Mouse (Mus musculus): ENCODE results near the gene Sh2b2. TPM values are rescaled to one million over a fixed set of nuclear protein-coding genes. Genes with fewer than 3 reads are reported as not detected.
A peak's percentile ranks its signal among the peaks of the same experiment; 100 is the strongest.

The Sh2b2 gene
- total and polyA plus RNA-seq, 2 experiments from 2014 or later: 20.9 to 58.0 TPM

DNA sequence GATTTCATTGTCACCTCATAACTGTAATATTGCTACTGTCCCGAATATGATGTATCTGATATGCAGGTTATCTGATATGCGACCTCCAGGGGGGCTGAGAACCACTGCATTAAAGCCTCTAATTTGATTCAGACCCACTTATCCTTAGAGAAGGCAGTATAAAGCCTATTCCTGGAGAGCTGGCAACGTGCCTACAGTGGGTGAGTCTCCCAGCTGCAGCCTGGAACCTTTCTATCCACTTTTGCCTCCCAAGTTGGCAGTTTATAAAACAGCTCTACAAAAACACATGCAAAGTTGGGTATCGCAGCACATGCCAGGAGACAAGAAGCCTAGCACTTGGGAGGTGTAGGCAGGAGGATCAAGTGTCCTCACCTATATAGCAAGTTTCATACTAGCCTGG, 17.0 kb upstream of the Sh2b2 start:
- no peak for TF ChIP-seq CTCF (IDR thresholded peaks at IDR 0.05)
- Histone ChIP-seq H3K27me3 (ENCODE audit: insufficient read depth, low read length) (no peaks in the 10 kb centered on the region), H3K9me3 (ENCODE audit: low read length) (no peaks in the 10 kb centered on the region), H3K36me3 (ENCODE audit: insufficient read depth, low read length) (no peaks in the 10 kb centered on the region), H3K27ac (ENCODE audit: low read depth, low read length) (no peak overlapping the region), H3K9ac (replicated peaks; ENCODE audit: low read length, poor library complexity, severe bottlenecking) (no peak overlapping the region), H3K4me2 (ENCODE audit: low read depth, low read length, poor library complexity, severe bottlenecking) (no peak overlapping the region), H3K4me3 (ENCODE audit: low read depth, low read length) (no peak overlapping the region), H3K4me1 (ENCODE audit: insufficient read depth, low read length) (no peaks in the 10 kb centered on the region)
- 81% methylated on average over 4 of the region's 4 CpGs for whole genome bisulfite sequencing
- DNase-seq (ENCODE audit: low spot score) (no peak), ATAC-seq (ENCODE audit: low FRiP score) (no peak)

DNA sequence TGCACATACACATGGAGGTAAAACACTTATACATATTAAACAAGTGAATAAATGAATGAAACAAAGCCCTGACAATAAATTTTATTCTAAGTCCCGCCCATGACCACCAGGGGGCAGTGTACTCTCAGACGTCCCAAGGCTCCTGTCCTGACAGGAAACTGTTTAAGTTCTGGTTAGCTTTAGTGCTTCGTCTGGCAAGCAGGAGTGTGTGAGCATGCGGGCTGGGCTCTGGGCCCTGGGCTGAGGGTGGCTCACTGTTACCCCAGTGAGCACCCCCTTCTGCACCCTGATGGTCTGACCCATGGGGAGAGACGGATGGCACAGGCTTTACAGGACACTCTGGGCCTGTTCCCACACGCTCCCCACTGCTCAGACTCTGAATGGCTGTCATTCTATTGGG, 12.6 kb upstream of the Sh2b2 start:
- no peak overlapping the region for H3K27ac ChIP-seq (ENCODE audit: low read depth, low read length)
- H3K36me3 ChIP-seq (ENCODE audit: insufficient read depth, low read length): peaks cover 10% of the 10 kb centered on the region
- H3K4me3 ChIP-seq (ENCODE audit: low read depth, low read length): no peak overlapping the region
- no peak overlapping the region for H3K9ac ChIP-seq (replicated peaks; ENCODE audit: low read length, poor library complexity, severe bottlenecking)
- WGBS: 35% methylated on average over 6 of the region's 6 CpGs
- no peak overlapping the region for H3K4me2 ChIP-seq (ENCODE audit: low read depth, low read length, poor library complexity, severe bottlenecking)
- H3K4me1 ChIP-seq (ENCODE audit: insufficient read depth, low read length): no peaks in the 10 kb centered on the region
- H3K27me3 ChIP-seq (ENCODE audit: insufficient read depth, low read length): no peaks in the 10 kb centered on the region
- no peaks in the 10 kb centered on the region for H3K9me3 ChIP-seq (ENCODE audit: low read length)
- ATAC-seq (ENCODE audit: low FRiP score): no peak
- peak; percentile 73 for DNase-seq (ENCODE audit: low spot score)
- TF ChIP-seq CTCF (IDR thresholded peaks at IDR 0.05): peak; percentile 87

DNA sequence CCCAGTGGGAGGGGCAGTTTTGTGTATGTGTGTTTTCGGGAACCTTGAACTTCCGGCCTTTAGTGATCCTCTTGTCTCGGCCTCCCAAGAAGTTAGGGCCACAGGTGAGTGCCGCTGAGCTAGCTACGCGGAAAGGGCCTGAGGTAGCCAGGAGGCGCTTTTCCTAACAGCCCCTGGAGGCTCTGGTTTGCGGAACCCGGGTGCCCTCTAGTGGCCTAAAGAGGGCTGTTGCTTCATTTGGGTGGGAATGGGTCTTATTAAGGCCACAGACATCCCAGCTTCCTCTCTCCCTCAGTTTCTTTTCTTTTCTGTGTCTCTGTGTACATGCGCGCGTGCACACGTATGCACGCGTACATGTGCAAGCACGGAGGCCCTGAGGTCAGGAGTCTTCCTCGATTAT, 6.5 kb upstream of the Sh2b2 start:
- Histone ChIP-seq H3K4me2 (ENCODE audit: low read depth, low read length, poor library complexity, severe bottlenecking) (no peak overlapping the region), H3K4me3 (ENCODE audit: low read depth, low read length) (no peak overlapping the region), H3K9ac (replicated peaks; ENCODE audit: low read length, poor library complexity, severe bottlenecking) (no peak overlapping the region), H3K27ac (ENCODE audit: low read depth, low read length) (no peak overlapping the region), H3K9me3 (ENCODE audit: low read length) (no peaks in the 10 kb centered on the region), H3K4me1 (ENCODE audit: insufficient read depth, low read length) (no peaks in the 10 kb centered on the region), H3K36me3 (ENCODE audit: insufficient read depth, low read length) (peaks cover 13% of the 10 kb centered on the region), H3K27me3 (ENCODE audit: insufficient read depth, low read length) (no peaks in the 10 kb centered on the region)
- ATAC-seq (ENCODE audit: low FRiP score) (peak; percentile 42; the same call in 1 of the 2 replicates), DNase-seq (ENCODE audit: low spot score) (peak; percentile 81)
- WGBS: 11% methylated on average over 17 of the region's 17 CpGs
- TF ChIP-seq CTCF (IDR thresholded peaks at IDR 0.05): peak; percentile 94

DNA sequence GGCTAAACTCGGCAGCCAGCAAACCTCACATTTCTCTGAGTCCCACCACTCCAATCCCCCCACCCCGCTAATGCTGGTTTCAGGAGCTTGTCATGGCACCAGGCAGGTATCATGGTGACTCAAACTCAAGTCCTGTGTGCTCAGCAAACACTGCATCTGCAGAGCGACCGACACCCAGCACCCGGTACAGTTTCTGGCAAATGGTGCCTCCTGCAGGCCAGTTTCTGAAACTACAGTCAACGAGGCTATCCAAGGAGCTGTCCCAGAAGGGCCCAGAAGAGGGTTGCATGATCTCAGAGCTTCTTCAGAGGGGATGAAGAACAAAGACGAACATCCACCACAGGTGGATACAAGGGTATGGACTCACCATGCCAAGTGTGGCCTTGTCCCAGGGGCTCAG, 4.6 kb upstream of the Sh2b2 start:
- DNase-seq (ENCODE audit: low spot score): no peak

DNA sequence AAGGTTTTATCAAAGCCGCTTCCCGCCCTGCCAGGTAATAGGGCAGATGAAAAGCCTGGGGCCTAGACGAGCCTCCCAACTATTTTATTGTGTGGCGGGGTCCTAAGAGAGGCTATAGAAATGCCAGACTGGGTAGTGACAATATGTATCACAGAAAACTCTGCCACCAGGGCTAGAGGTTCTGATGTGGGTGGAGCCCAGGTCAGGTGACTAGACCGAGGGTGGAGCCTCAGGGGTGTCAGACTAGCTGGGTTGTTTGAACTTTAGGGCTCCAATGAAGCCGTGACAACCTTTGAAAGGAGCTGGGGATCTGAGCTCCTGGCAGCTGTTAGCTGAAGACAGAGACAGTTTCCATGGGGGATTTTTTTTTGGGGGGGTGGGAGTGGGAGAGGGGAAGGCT, 2.1 kb upstream of the Sh2b2 start:
- 74% methylated on average over 6 of the region's 6 CpGs for WGBS
- Histone ChIP-seq H3K9me3 (ENCODE audit: low read length) (no peaks in the 10 kb centered on the region), H3K4me3 (ENCODE audit: low read depth, low read length) (no peak overlapping the region), H3K4me1 (ENCODE audit: insufficient read depth, low read length) (no peaks in the 10 kb centered on the region), H3K27me3 (ENCODE audit: insufficient read depth, low read length) (no peaks in the 10 kb centered on the region), H3K36me3 (ENCODE audit: insufficient read depth, low read length) (no peaks in the 10 kb centered on the region), H3K4me2 (ENCODE audit: low read depth, low read length, poor library complexity, severe bottlenecking) (no peak overlapping the region), H3K27ac (ENCODE audit: low read depth, low read length) (no peak overlapping the region), H3K9ac (replicated peaks; ENCODE audit: low read length, poor library complexity, severe bottlenecking) (no peak overlapping the region)
- no peak for DNase-seq (ENCODE audit: low spot score)
- TF ChIP-seq CTCF (IDR thresholded peaks at IDR 0.05): no peak
- ATAC-seq (ENCODE audit: low FRiP score): no peak

More for the DNA sequence above, 4.6 kb upstream of the Sh2b2 start:
- Histone ChIP-seq H3K4me1 (ENCODE audit: insufficient read depth, low read length) (no peaks in the 10 kb centered on the region), H3K27me3 (ENCODE audit: insufficient read depth, low read length) (no peaks in the 10 kb centered on the region), H3K4me2 (ENCODE audit: low read depth, low read length, poor library complexity, severe bottlenecking) (no peak overlapping the region), H3K9ac (replicated peaks; ENCODE audit: low read length, poor library complexity, severe bottlenecking) (no peak overlapping the region), H3K4me3 (ENCODE audit: low read depth, low read length) (no peak overlapping the region), H3K9me3 (ENCODE audit: low read length) (no peaks in the 10 kb centered on the region), H3K27ac (ENCODE audit: low read depth, low read length) (no peak overlapping the region), H3K36me3 (ENCODE audit: insufficient read depth, low read length) (0 out of 2 replicates have a peak, but pooled peaks cover 3% of the 10 kb centered on the region)
- 51% methylated on average over 7 of the region's 7 CpGs for WGBS
- ATAC-seq (ENCODE audit: low FRiP score): no peak
- TF ChIP-seq CTCF (IDR thresholded peaks at IDR 0.05): peak; percentile 54

DNA sequence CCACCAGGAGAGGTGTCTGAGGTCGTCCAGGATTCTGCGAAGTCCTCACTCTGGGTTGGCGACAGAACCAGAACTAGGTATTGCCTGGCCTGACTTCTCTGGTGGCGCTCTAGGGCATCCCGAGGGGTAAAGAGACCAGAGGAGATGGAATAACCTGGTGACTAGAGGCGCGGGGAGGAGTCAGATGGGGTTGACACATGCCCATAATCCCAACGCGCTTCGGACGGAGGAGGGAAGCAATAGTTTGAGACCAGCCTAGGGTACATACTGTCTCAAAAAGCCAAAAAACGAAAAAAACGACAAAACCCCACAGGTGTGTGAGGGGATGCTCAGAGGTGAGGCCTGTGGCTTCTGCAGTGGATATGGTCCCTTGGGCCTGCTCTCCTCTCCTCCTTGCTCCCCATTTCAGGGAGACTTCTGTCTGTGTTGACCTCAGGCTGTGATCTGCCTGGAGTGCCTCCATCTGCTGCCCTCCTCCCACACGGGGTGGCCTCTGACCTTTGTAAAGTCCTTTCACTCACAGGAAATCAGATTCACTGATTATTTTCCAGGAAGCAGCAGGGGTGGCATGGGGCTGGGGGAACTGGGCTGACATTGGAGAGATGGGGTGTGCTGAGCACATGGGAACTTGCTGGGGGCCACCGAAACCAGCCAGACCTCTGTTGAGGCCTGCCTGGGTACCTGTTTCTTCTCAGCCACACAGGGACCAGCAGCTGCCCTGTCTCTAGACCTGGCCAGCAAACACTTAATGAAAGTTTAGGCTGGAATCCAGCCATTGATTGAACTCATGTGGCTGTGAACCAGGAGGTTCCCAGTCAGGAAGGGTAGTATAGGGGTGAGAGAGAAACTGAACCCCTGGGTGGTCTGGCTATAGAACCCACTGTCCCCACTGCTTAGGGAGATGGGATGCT, 560 bp downstream of the Sh2b2 start:
- H3K27ac ChIP-seq (ENCODE audit: low read depth, low read length): peak overlapping the region; percentile 89
- no peaks in the 10 kb centered on the region for H3K27me3 ChIP-seq (ENCODE audit: insufficient read depth, low read length)
- peak overlapping the region; percentile 84 for H3K4me3 ChIP-seq (ENCODE audit: low read depth, low read length)
- ATAC-seq (ENCODE audit: low FRiP score) (peak; percentile 9; the same call in 1 of the 2 replicates), DNase-seq (ENCODE audit: low spot score) (no peak)
- H3K36me3 ChIP-seq (ENCODE audit: insufficient read depth, low read length): no peaks in the 10 kb centered on the region
- peak overlapping the region; percentile 93 for H3K9ac ChIP-seq (replicated peaks; ENCODE audit: low read length, poor library complexity, severe bottlenecking)
- H3K9me3 ChIP-seq (ENCODE audit: low read length): no peaks in the 10 kb centered on the region
- peaks cover 3% of the 10 kb centered on the region; the same call in 1 of the 2 replicates for H3K4me1 ChIP-seq (ENCODE audit: insufficient read depth, low read length)
- WGBS: 10% methylated on average over 15 of the region's 15 CpGs
- peak overlapping the region; percentile 81 for H3K4me2 ChIP-seq (ENCODE audit: low read depth, low read length, poor library complexity, severe bottlenecking)
- TF ChIP-seq CTCF (IDR thresholded peaks at IDR 0.05): peak; percentile 45

All from midbrain, postnatal 0 days (tissue).